Mouse (Mus musculus): ENCODE results near the gene Aqr.

Gene Aqr

GRCm38 (mm10) chr2:114066226-114066625 lies 120.6 kb downstream of the Aqr start:
- DNase-seq (ENCODE audit: low read depth, low spot score), result no peak

GRCm38 (mm10) chr2:114064004-114064403 lies 122.8 kb downstream of the Aqr start:
- DNase-seq (ENCODE audit: low read depth, low spot score), result no peak

GRCm38 (mm10) chr2:114060071-114060591 lies 126.7 kb downstream of the Aqr start:
- DNase-seq (ENCODE audit: low read depth, low spot score), result no peak

DNA sequence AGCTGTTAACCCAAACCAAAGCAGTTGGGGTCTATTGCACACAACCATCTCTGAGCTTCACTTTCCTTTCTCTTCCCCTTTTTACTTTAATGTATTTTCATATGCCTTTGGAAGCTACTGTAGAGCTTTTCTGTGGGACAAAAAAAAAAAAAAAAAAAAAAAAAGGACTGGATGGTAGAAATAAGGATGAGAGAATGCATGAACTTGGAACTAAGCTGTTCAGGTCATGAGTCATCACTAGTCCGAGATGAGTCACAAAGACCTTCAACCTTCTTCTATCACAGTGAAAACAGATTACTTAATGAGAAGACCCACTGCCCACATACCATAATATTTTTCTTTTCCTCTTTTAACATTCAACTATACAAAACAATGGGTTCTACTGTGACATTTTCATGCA lies 127.2 kb downstream of the Aqr start:
- DNase-seq (ENCODE audit: low read depth, low spot score), result no peak

DNA sequence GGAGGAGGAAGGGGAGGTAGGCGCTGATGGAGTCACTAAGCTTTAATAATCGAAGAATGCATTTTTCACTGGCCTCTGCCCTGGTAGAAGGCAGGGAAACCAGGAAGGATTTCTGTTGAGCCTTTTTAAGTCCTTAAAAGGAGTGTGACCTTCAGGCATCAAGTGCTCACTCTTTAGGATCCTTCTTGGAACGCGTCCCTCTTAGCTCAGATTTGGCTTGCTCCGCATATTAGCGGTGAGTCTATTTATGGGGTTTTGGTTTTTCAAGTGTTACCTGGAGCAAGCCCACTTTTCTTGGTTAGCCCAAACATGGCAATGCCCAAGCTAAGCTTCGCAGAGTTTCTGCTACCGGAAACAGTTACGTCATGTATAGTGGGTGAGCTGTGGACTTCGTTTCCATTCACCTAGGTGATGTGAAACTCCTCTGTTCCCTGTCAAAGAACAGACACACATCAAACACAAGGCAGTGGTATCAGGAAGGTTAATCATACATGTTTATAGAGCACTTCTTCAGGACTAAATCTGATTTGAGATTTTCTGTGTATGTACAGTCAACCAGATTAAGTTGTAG lies 128.5 kb downstream of the Aqr start:
- DNase-seq (ENCODE audit: low read depth, low spot score), result no peak

DNA sequence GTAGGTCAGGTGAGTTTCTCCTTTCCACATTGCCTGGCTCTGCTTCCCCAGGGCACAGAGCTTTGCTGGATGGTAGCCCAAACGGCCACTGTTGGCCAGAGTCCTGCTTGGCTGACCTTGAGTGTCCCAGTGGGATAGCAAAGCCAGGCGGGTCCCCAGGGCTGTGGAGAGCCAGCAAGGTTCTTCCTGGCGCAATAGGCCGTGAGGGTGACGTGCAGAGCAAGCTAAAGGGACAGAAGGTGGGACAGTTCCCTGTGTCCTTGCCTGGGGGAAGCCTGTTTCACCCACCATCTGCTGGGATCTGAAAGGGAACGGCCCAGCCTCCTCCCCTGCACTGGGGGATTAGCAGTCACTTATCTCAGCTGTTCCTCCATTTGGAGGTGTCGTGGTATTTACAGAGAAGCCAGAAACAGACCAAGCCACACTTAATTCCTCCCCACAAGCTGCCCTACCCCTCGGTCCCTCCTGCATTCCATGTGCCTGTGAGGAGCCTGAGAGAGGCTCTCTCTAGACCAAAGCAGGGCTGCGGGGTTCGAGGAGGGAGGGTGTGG lies 129.4 kb downstream of the Aqr start:
- peak; percentile 67 for DNase-seq (ENCODE audit: low read depth, low spot score)

GRCm38 (mm10) chr2:114054129-114054528 lies 132.7 kb downstream of the Aqr start:
- DNase-seq (ENCODE audit: low read depth, low spot score), result no peak

DNA sequence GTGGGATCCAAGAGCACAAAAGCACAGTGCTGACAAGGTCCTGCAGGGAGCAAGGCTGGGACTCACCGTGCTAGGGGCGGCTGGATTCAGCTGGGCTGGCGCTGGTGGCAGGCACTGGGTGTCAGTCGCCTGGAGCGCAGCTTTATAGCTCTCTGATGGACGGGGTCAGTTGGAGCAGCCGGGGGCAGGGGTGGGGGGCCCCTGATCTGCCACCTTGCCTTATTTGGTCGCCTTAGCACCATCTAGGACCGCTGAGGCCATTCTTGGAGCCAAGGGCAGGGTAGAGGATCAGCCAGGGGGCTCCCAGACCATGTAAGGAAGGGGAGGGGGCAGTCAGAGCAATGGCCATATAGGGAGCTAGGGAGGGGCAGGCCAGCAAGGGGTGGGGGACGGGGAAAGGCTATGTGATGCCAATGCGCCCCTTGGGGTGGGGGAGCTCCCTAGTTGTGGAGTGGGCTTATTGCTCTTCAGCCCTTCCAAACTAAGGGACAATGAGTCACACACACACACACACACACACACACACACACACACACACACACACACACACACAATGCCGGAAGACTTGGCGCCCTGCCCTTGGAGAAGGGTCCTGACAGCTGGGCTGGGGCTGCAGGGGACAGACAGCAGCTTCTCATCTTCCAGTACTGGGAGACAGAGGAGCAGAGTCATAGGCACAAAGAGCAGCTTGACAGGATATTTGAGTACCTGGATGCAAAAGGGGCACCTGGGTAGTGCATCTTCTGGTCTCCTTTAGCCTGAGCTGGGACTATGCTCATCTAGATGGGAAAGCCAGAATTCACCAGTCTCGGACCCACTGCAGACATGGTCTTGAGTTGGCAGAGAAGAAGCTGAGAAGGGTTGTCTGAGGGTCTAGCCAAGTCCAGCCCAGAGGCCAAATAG lies 133.9 kb downstream of the Aqr start, which contains the start of gene Actc1:
Gene Actc1 (minus strand): TSS at position 853 of the 903 bp plus-strand sequence.
- DNase-seq (ENCODE audit: low read depth, low spot score), result no peak

DNA sequence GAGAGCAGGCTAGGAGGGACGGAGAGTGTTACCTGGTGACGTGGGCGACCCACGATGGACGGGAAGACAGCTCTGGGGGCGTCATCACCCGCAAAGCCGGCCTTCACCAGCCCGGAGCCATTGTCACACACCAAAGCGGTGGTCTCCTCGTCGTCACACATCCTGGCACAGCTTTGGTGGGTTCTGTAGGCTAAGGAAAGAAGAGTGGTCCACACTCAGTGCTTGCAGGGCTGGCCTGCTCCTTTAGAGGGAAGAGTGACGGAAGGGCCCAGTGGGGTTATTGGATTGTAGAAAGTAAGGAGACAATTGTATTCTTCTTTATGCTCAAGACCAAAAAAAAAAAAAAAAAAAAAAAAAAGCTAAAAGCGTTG lies 135.0 kb downstream of the Aqr start:
- no peak for DNase-seq (ENCODE audit: low read depth, low spot score)

All from retina, adult 2 months (tissue).